Comparison of ENCODE assay signal across 8 mouse cellular contexts in the genomic region with DNA sequence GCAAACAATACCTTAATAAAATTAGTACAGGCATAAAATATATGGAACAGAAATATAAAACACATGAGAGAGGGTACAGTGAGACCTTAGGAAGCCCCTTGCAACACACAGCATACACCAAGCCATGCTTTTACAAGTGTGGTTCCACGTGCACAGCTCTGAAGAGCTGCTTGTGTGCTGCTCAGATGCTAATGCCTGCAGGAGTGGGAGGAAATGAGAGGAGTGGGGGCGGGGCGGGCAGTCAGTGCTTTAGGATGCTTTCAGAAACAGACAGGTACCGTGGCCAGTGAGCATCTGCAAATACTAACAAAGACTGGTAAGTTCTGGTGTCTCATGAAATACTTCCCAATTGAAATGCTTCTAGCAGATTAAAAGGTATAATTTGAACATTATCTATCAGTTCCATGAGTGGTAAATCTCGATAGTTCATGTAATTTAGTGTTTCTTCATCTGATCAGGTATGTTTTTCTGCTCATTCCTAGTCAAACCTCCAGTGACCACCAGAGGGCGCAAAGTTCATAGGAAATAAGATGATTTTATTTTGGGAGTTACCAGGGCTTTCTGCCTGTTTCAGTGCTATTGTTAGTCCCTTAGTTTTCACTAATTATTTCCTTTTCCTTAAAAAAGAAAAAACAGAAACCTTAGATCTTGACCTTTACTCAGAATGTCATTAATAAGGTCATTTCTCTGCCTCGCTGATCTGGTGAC. TPM values are rescaled to one million over a fixed set of nuclear protein-coding genes. Genes with fewer than 3 reads are reported as not detected.
A peak's percentile ranks its signal among the peaks of the same experiment; 100 is the strongest.
DNase-seq lines count a peak whose midpoint lies in the region; ATAC-seq and TF ChIP-seq lines count a peak whose summit lies in the region.

No protein-coding gene starts in this region.

- H3K9ac ChIP-seq in MEL (ENCODE audit: control insufficient read depth, low read depth, low read length, poor library complexity, severe bottlenecking), result no peak overlapping the region
- H3K9ac ChIP-seq in forebrain, postnatal 0 days, result no peak overlapping the region
- H3K9ac ChIP-seq in limb, embryonic 11.5 days (ENCODE audit: low read length), result no peak overlapping the region
- no peak overlapping the region for H3K9ac ChIP-seq in neural tube, embryonic 13.5 days

- H3K36me3 ChIP-seq in MEL (ENCODE audit: control insufficient read depth in 1 of 2, insufficient read depth in 2 of 2, low read length in 2 of 2), result peaks cover 0 to 9% of the 10 kb centered on the region in 2 experiments; a peak in 3 of 4 replicates
- H3K36me3 ChIP-seq in forebrain, postnatal 0 days (ENCODE audit: insufficient read depth), result peaks cover 14% of the 10 kb centered on the region; the same call in 1 of the 2 replicates
- H3K36me3 ChIP-seq in limb, embryonic 11.5 days (ENCODE audit: control insufficient read depth, insufficient read depth, low read length), result no peaks in the 10 kb centered on the region
- H3K36me3 ChIP-seq in neural tube, embryonic 13.5 days, result peaks cover 12% of the 10 kb centered on the region

- peak; percentile 78 for TF ChIP-seq RAD21 in MEL (IDR thresholded peaks at IDR 0.05; ENCODE audit: low read depth, low read length)

- no peak for TF ChIP-seq EP300 in MEL (IDR thresholded peaks at IDR 0.05; ENCODE audit: low read depth in 1 of 2, low read length in 2 of 2)

- TF ChIP-seq POLR2A in MEL (IDR thresholded peaks at IDR 0.05; ENCODE audit: control insufficient read depth in 1 of 2, insufficient read depth in 1 of 2, low read depth in 1 of 2, low read length in 2 of 2, poor library complexity in 1 of 2), result no peak
- TF ChIP-seq POLR2A in cerebellum, adult 2 months (IDR thresholded peaks at IDR 0.05; ENCODE audit: borderline replicate concordance, insufficient read depth, low read length), result no peak

- no peaks in the 10 kb centered on the region for H3K27me3 ChIP-seq in MEL (ENCODE audit: control insufficient read depth in 1 of 2, insufficient read depth in 2 of 2, low read length in 2 of 2)
- no peaks in the 10 kb centered on the region for H3K27me3 ChIP-seq in cerebellum, adult 2 months (ENCODE audit: control insufficient read depth, insufficient read depth, low read length)
- H3K27me3 ChIP-seq in forebrain, postnatal 0 days (ENCODE audit: insufficient read depth, low read length), result no peaks in the 10 kb centered on the region
- no peaks in the 10 kb centered on the region for H3K27me3 ChIP-seq in limb, embryonic 11.5 days (ENCODE audit: control insufficient read depth, insufficient read depth, low read length)
- H3K27me3 ChIP-seq in neural tube, embryonic 13.5 days, result no peaks in the 10 kb centered on the region

- H3K27ac ChIP-seq in MEL (ENCODE audit: control insufficient read depth, low read depth, low read length), result no peak overlapping the region
- no peak overlapping the region for H3K27ac ChIP-seq in cerebellum, adult 2 months (ENCODE audit: insufficient read depth, low read length)
- no peak overlapping the region for H3K27ac ChIP-seq in forebrain, postnatal 0 days (ENCODE audit: low read depth, low read length)
- H3K27ac ChIP-seq in limb, embryonic 11.5 days (replicated peaks; ENCODE audit: low read depth, low read length), result no peak overlapping the region
- no peak overlapping the region for H3K27ac ChIP-seq in neural tube, embryonic 13.5 days (replicated peaks)

- H3K9me3 ChIP-seq in MEL (replicated peaks; ENCODE audit: insufficient read depth, low read length), result no peaks in the 10 kb centered on the region
- H3K9me3 ChIP-seq in forebrain, postnatal 0 days (ENCODE audit: low read length), result no peaks in the 10 kb centered on the region
- no peaks in the 10 kb centered on the region for H3K9me3 ChIP-seq in limb, embryonic 11.5 days (ENCODE audit: control insufficient read depth, low read length)
- H3K9me3 ChIP-seq in neural tube, embryonic 13.5 days, result no peaks in the 10 kb centered on the region

- peak; percentile 55 for DNase-seq in A20 (ENCODE audit: low read depth, low spot score)
- peak; percentile 68 for DNase-seq in MEL (ENCODE audit: low read depth, low spot score)
- peak; percentile 64 to 75 for DNase-seq in cerebellum, adult 2 months
- peak; percentile 90 for DNase-seq in forebrain, postnatal 0 days
- DNase-seq in kidney, adult 8-10 months, result peak; percentile 19 to 71
- peak; percentile 86 for DNase-seq in limb, embryonic 11.5 days (ENCODE audit: low spot score)
- DNase-seq in thymus, postnatal 25 days, result peak; percentile 71

- no peak overlapping the region for H3K4me3 ChIP-seq in MEL (ENCODE audit: control insufficient read depth in 1 of 2, insufficient read depth in 1 of 2, low read depth in 2 of 2, low read length in 2 of 2)
- no peak overlapping the region for H3K4me3 ChIP-seq in cerebellum, adult 2 months (replicated peaks; ENCODE audit: insufficient read depth, low read depth, low read length)
- H3K4me3 ChIP-seq in forebrain, postnatal 0 days (ENCODE audit: low read depth, low read length), result no peak overlapping the region
- no peak overlapping the region for H3K4me3 ChIP-seq in limb, embryonic 11.5 days (ENCODE audit: low read depth, low read length)
- H3K4me3 ChIP-seq in neural tube, embryonic 13.5 days, result no peak overlapping the region

- WGBS in cerebellum, adult 2 months, result 35% methylated on average over 7 of the region's 7 CpGs
- WGBS in forebrain, postnatal 0 days, result 24% methylated on average over 7 of the region's 7 CpGs
- 31% methylated on average over 7 of the region's 7 CpGs for WGBS in limb, embryonic 11.5 days
- 31% methylated on average over 7 of the region's 7 CpGs for WGBS in neural tube, embryonic 13.5 days

- ATAC-seq in forebrain, postnatal 0 days, result peak; percentile 71
- ATAC-seq in limb, embryonic 11.5 days (ENCODE audit: insufficient number of reproducible peaks, low FRiP score, low TSS enrichment, low read depth), result no peak
- 0 out of 2 replicates have a peak, but pooled peaks have one; percentile 32 for ATAC-seq in neural tube, embryonic 13.5 days (ENCODE audit: low read depth)

- no peak overlapping the region for H3K4me2 ChIP-seq in forebrain, postnatal 0 days (ENCODE audit: low read depth)
- H3K4me2 ChIP-seq in limb, embryonic 11.5 days (ENCODE audit: low read depth, severe bottlenecking), result no peak overlapping the region
- no peak overlapping the region for H3K4me2 ChIP-seq in neural tube, embryonic 13.5 days

- no peaks in the 10 kb centered on the region for H3K79me2 ChIP-seq in MEL (ENCODE audit: control insufficient read depth, insufficient read depth, low read length, poor library complexity)

- TF ChIP-seq CTCF in MEL (IDR thresholded peaks at IDR 0.05 in 2 of 3, conservative IDR thresholded peaks at IDR 0.05 in 1 of 3; ENCODE audit: control insufficient read depth in 1 of 3, insufficient read depth in 1 of 3, low read depth in 2 of 3, low read length in 3 of 3, poor library complexity in 1 of 3, severe bottlenecking in 1 of 3), result peak; percentile 24 to 85 (median 71); a peak in 4 of 6 replicates
- TF ChIP-seq CTCF in cerebellum, adult 2 months (IDR thresholded peaks at IDR 0.05; ENCODE audit: borderline replicate concordance, insufficient read depth, low read depth, low read length), result peak; percentile 32; the same call in 1 of the 2 replicates
- peak; percentile 81 for TF ChIP-seq CTCF in forebrain, postnatal 0 days (IDR thresholded peaks at IDR 0.05; ENCODE audit: low read depth)

- no peaks in the 10 kb centered on the region for H3K4me1 ChIP-seq in MEL (ENCODE audit: control insufficient read depth in 1 of 2, insufficient read depth in 2 of 2, low read length in 2 of 2)
- H3K4me1 ChIP-seq in cerebellum, adult 2 months (ENCODE audit: control insufficient read depth, insufficient read depth, low read length), result no peaks in the 10 kb centered on the region; the same call in 1 of the 2 replicates
- H3K4me1 ChIP-seq in forebrain, postnatal 0 days (ENCODE audit: insufficient read depth), result no peaks in the 10 kb centered on the region
- no peaks in the 10 kb centered on the region for H3K4me1 ChIP-seq in limb, embryonic 11.5 days (ENCODE audit: control insufficient read depth, insufficient read depth, low read length)
- H3K4me1 ChIP-seq in neural tube, embryonic 13.5 days (replicated peaks), result no peaks in the 10 kb centered on the region

TF ChIP-seq in MEL, 35 proteins besides CTCF, POLR2A, EP300 and RAD21:
- TF ChIP-seq RCOR1 (IDR thresholded peaks at IDR 0.05; ENCODE audit: low read depth, low read length) (no peak), SMC3 (IDR thresholded peaks at IDR 0.05; ENCODE audit: low read depth, low read length) (peak; percentile 71), ZC3H11A (IDR thresholded peaks at IDR 0.05; ENCODE audit: low read depth, low read length) (peak; percentile 57; the same call in 1 of the 2 replicates), TCF12 (IDR thresholded peaks at IDR 0.05; ENCODE audit: low read depth, low read length) (no peak)

RNA-seq across cellular contexts. Expression of a gene that starts 17.2 kb away (rescaled TPM):
- total RNA-seq in MEL (2012; rRNA removed), result 96.6 and 102 TPM in 2 replicates
- polyA plus RNA-seq in MEL (2012; ENCODE audit: insufficient read depth in 1 of 2, insufficient read length in 2 of 2, low read depth in 1 of 2, low replicate concordance in 2 of 2, missing spikeins in 1 of 2), result 100 to 1,000 TPM; 145 to 270 TPM
- polyA plus RNA-seq in cerebellum, adult 2 months (2012; rRNA removed), result 78.4 and 85.0 TPM in 2 replicates
- total RNA-seq in forebrain, postnatal 0 days (2014; rRNA removed), result 98.9 and 114 TPM in 2 replicates
- 143 and 152 TPM in 2 replicates for polyA plus RNA-seq in forebrain, postnatal 0 days (2015; fragmentation: Nextera tagmentation; extraction: Ambion mirVana)
- polyA plus RNA-seq in limb, embryonic 11.5 days (2014; fragmentation: Nextera tagmentation; extraction: Ambion mirVana), result 92.8 and 97.8 TPM in 2 replicates
- polyA plus RNA-seq in neural tube, embryonic 13.5 days (2015; fragmentation: Nextera tagmentation; extraction: Ambion mirVana), result 79.6 and 90.6 TPM in 2 replicates
